Mouse (Mus musculus): Measurements from ENCODE around the gene Vmn2r70. TPM values are rescaled to one million over a fixed set of nuclear protein-coding genes. Genes with fewer than 3 reads are reported as not detected.

The Vmn2r70 gene
- polyA plus RNA-seq (2015; fragmentation: Illumina TruSeq; extraction: RNeasy Lipid Tissue Mini Kit (QIAGEN cat#74804); ENCODE audit: insufficient read depth, low read depth, low replicate concordance) = not detected

GRCm38 (mm10) chr7:85569092-85569491 is at the start of gene Vmn2r70:
Gene Vmn2r70, minus strand, starts transcription at chr7:85569192.

DNA sequence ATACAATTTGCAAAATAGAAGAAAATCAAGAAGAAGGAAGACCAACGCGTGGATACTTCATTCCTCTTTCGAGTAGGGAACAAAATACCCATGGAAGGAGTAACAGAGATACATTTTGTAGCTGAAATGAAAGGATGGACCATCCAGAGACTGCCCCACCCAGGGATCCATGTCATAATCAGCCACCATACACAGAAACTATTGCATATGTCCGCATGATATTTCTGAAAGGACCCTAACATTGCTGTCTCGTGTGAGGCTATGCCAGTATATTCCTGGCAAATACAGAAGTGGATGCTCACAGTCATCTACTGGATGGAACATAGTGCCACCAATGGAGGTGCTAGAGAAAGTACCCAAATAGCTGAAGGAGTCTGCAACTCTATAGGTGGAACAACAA is 6.2 kb downstream of the Vmn2r70 start, which contains the start of gene Vmn2r71:
Vmn2r71 (plus strand) TSS at position 301 of the 400 bp plus-strand sequence.

Other genes with a start within 250 kb of the Vmn2r70 start
- not detected for gene Vmn2r69, start 153.3 kb downstream of the Vmn2r70 start, polyA plus RNA-seq (2015; fragmentation: Illumina TruSeq; extraction: RNeasy Lipid Tissue Mini Kit (QIAGEN cat#74804); ENCODE audit: insufficient read depth, low read depth, low replicate concordance)
- not detected for gene Vmn2r71, start 6.1 kb downstream of the Vmn2r70 start, polyA plus RNA-seq (2015; fragmentation: Illumina TruSeq; extraction: RNeasy Lipid Tissue Mini Kit (QIAGEN cat#74804); ENCODE audit: insufficient read depth, low read depth, low replicate concordance)
- gene Vmn2r72, start 185.9 kb upstream of the Vmn2r70 start, polyA plus RNA-seq (2015; fragmentation: Illumina TruSeq; extraction: RNeasy Lipid Tissue Mini Kit (QIAGEN cat#74804); ENCODE audit: insufficient read depth, low read depth, low replicate concordance) = not detected